In the genomic region with DNA sequence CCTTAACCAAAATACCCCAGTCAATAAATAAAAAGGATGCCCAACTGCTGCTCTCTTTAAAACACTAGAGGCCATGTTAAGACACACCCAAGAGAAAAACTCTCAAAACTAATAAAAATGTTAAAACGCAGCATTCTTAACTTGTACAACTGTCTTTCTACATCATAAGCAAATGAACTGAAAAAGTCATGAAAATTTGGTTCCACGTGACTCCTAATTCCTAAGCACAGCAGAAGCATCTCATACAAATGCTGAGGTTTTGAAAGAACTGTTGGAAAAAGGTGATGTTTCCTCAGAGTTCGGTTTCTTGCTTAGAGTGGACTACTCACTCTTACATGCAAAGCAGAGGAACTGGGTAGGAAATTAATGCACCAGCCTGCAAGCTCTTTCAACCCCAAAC, we compare ENCODE assay signal across 11 mouse cellular contexts. TPM values are rescaled to one million over a fixed set of nuclear protein-coding genes. Genes with fewer than 3 reads are reported as not detected.
DNase-seq lines count a peak whose midpoint lies in the region; ATAC-seq lines count a peak whose summit lies in the region.
"Had no signal": no experiment of that assay in that cellular context is flagged by ENCODE, and none has a peak within 500 bp of the region (broad histone marks: within the 10 kb centered on the region; RNA-seq: fewer than 3 reads in every experiment).

No protein-coding gene starts in this region.

- no peak for ATAC-seq in liver, embryonic 12.5 days
- ATAC-seq in forebrain, embryonic 11.5 days (replicated peaks; ENCODE audit: low FRiP score): no peak
- no peak for ATAC-seq in intestine, embryonic 16.5 days
- ATAC-seq in neural tube, embryonic 14.5 days (ENCODE audit: low read depth): no peak

- WGBS in liver, embryonic 12.5 days (ENCODE audit: insufficient replicate concordance): 73% methylated on average over 3 of the region's 3 CpGs
- 58% methylated on average over 3 of the region's 3 CpGs for WGBS in forebrain, embryonic 11.5 days
- WGBS in intestine, embryonic 16.5 days: 72% methylated on average over 3 of the region's 3 CpGs
- WGBS in neural tube, embryonic 14.5 days: 67% methylated on average over 3 of the region's 3 CpGs

- no peaks in the 10 kb centered on the region for H3K27me3 ChIP-seq in liver, embryonic 12.5 days (replicated peaks)
- no peaks in the 10 kb centered on the region for H3K27me3 ChIP-seq in forebrain, embryonic 11.5 days (ENCODE audit: control insufficient read depth, insufficient read depth, low read length)
- no peaks in the 10 kb centered on the region for H3K27me3 ChIP-seq in intestine, embryonic 16.5 days (replicated peaks; ENCODE audit: control insufficient read depth, insufficient read depth, low read length)
- H3K27me3 ChIP-seq in neural tube, embryonic 14.5 days (ENCODE audit: control insufficient read depth, insufficient read depth, low read length): no peaks in the 10 kb centered on the region

- peaks cover 33% of the 10 kb centered on the region for H3K4me1 ChIP-seq in liver, embryonic 12.5 days
- H3K4me1 ChIP-seq in forebrain, embryonic 11.5 days (replicated peaks; ENCODE audit: control insufficient read depth, insufficient read depth, low read length): peaks cover 12% of the 10 kb centered on the region
- peaks cover 5% of the 10 kb centered on the region; the same call in 1 of the 2 replicates for H3K4me1 ChIP-seq in intestine, embryonic 16.5 days (ENCODE audit: control insufficient read depth, insufficient read depth, low read length)
- peaks cover 23% of the 10 kb centered on the region for H3K4me1 ChIP-seq in neural tube, embryonic 14.5 days (ENCODE audit: control insufficient read depth, insufficient read depth, low read length)

- H3K36me3 ChIP-seq in liver, embryonic 12.5 days: peaks cover 38% of the 10 kb centered on the region
- no peaks in the 10 kb centered on the region; the same call in 1 of the 2 replicates for H3K36me3 ChIP-seq in forebrain, embryonic 11.5 days (ENCODE audit: control insufficient read depth, insufficient read depth, low read length)
- H3K36me3 ChIP-seq in intestine, embryonic 16.5 days (ENCODE audit: control insufficient read depth, insufficient read depth, low read length): no peaks in the 10 kb centered on the region
- H3K36me3 ChIP-seq in neural tube, embryonic 14.5 days (ENCODE audit: control insufficient read depth, insufficient read depth, low read length): no peaks in the 10 kb centered on the region

- H3K9ac ChIP-seq in liver, embryonic 12.5 days: no peak overlapping the region
- H3K9ac ChIP-seq in forebrain, embryonic 11.5 days (ENCODE audit: low read length): peak overlapping the region; percentile 39
- no peak overlapping the region for H3K9ac ChIP-seq in intestine, embryonic 16.5 days (ENCODE audit: low read depth, low read length)
- peak overlapping the region; percentile 88; the same call in 1 of the 2 replicates for H3K9ac ChIP-seq in neural tube, embryonic 14.5 days (replicated peaks; ENCODE audit: low read depth, low read length)

- H3K4me2 ChIP-seq in liver, embryonic 12.5 days: peak overlapping the region; percentile 27; the same call in 1 of the 2 replicates
- peak overlapping the region; percentile 54 for H3K4me2 ChIP-seq in forebrain, embryonic 11.5 days (ENCODE audit: low read depth, low read length, severe bottlenecking)
- 0 out of 2 replicates have a peak overlapping the region, but pooled peaks have one; percentile 30 for H3K4me2 ChIP-seq in intestine, embryonic 16.5 days (ENCODE audit: low read depth, low read length)
- H3K4me2 ChIP-seq in neural tube, embryonic 14.5 days (ENCODE audit: low read depth, low read length): peak overlapping the region; percentile 58

- no peak for DNase-seq in liver
- DNase-seq in forebrain, embryonic 11.5 days (ENCODE audit: low spot score): no peak
- no peak for DNase-seq in gastrocnemius, adult 18-20 months (ENCODE audit: low spot score)
- no peak for DNase-seq in adrenal gland, adult 2 months
- no peak for DNase-seq in T-cell, adult 2 months (ENCODE audit: low spot score)
- DNase-seq: embryo, embryonic 11 days; heart, postnatal 36 days; left cerebral cortex, postnatal 4 days had no signal

- H3K4me3 ChIP-seq in liver, embryonic 12.5 days: no peak overlapping the region
- peak overlapping the region; percentile 89 for H3K4me3 ChIP-seq in forebrain, embryonic 11.5 days (ENCODE audit: low read depth, low read length)
- H3K4me3 ChIP-seq in intestine, embryonic 16.5 days (ENCODE audit: low read length): peak overlapping the region; percentile 16
- H3K4me3 ChIP-seq in neural tube, embryonic 14.5 days (ENCODE audit: low read depth, low read length): peak overlapping the region; percentile 91

- H3K27ac ChIP-seq in liver, embryonic 12.5 days: no peak overlapping the region
- no peak overlapping the region for H3K27ac ChIP-seq in forebrain, embryonic 11.5 days (ENCODE audit: low read depth, low read length)
- no peak overlapping the region for H3K27ac ChIP-seq in intestine, embryonic 16.5 days (ENCODE audit: low read length)
- H3K27ac ChIP-seq in neural tube, embryonic 14.5 days (ENCODE audit: low read depth, low read length): no peak overlapping the region

- H3K9me3 ChIP-seq in liver, embryonic 12.5 days (replicated peaks): no peaks in the 10 kb centered on the region
- no peaks in the 10 kb centered on the region for H3K9me3 ChIP-seq in forebrain, embryonic 11.5 days (ENCODE audit: control insufficient read depth, low read length)
- no peaks in the 10 kb centered on the region for H3K9me3 ChIP-seq in intestine, embryonic 16.5 days (ENCODE audit: control insufficient read depth, low read length)
- no peaks in the 10 kb centered on the region for H3K9me3 ChIP-seq in neural tube, embryonic 14.5 days (ENCODE audit: control insufficient read depth, low read length)

RNA-seq across cellular contexts. Expression of a gene that starts 3.3 kb away (rescaled TPM):
- 9.4 and 9.7 TPM in 2 replicates for polyA plus RNA-seq in liver, embryonic 12.5 days (2016; fragmentation: Nextera tagmentation; extraction: Ambion mirVana)
- 44.7 and 46.4 TPM in 2 replicates for polyA plus RNA-seq in forebrain, embryonic 11.5 days (2014; fragmentation: Nextera tagmentation; extraction: Ambion mirVana)
- 11.5 and 13.1 TPM in 2 replicates for polyA plus RNA-seq in intestine, embryonic 16.5 days (2015; fragmentation: Nextera tagmentation; extraction: Ambion mirVana)
- polyA plus RNA-seq in neural tube, embryonic 14.5 days (2014; fragmentation: Nextera tagmentation; extraction: Ambion mirVana): 27.0 and 28.4 TPM in 2 replicates
- 10 to 100 TPM; 16.1 to 18.7 TPM for total RNA-seq in gastrocnemius, adult 18-20 months (2021)
- 10 to 100 TPM in 1 of 2 experiments, 1 to 10 TPM in 1; 7.8 to 11.2 TPM for total RNA-seq in adrenal gland, adult 2 months (2021)
- 5.2 and 6.0 TPM in 2 replicates for polyA plus RNA-seq in adrenal gland, adult 2 months (2012; rRNA removed)

Comparison
In these comparisons a context has a peak if more than half of its experiments do, and no peak if none do; other contexts are left out.
1. H3K9ac ChIP-seq: peak in forebrain, embryonic 11.5 days (single experiment) and neural tube, embryonic 14.5 days (single experiment); none in liver, embryonic 12.5 days (single experiment) and intestine, embryonic 16.5 days (single experiment).
2. Peak in every context shown above with its lines, with median percentiles within 50 percentile points of each other: H3K4me2 ChIP-seq.